Mouse (Mus musculus): ENCODE data around the gene Wfdc10.

DNA sequence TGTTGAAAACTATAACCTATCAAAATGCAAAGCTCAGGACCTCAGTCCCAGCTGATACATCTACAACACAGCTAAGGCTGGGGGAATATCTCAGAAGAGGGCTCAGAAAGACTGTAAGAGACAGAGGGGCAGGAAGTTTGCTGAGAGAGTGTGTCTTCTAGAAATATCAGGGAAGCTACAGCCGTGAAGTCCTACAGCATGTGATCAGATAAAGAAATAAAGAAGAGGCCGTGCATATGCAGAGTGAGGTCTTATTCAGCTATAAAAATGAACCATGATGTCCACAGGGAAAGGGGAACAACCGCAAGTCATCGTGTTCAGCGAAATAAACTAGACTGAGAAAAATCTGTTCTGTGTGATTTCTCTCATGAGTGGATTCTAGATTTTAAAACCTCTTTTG lies 14.4 kb downstream of the Wfdc10 start:
- TF ChIP-seq CTCF (IDR thresholded peaks at IDR 0.05; ENCODE audit: borderline replicate concordance, insufficient read depth, low read depth, low read length): no peak
- no peak for TF ChIP-seq POLR2A (IDR thresholded peaks at IDR 0.05; ENCODE audit: borderline replicate concordance, insufficient read depth, low read length)

Measured in cerebellum, adult 2 months (tissue).